Mouse (Mus musculus) left cerebral cortex, adult 2 months (tissue): ENCODE measurements at regions not wholly inside any gene's neighbourhood (a gene's known extent, or its start where the extent isn't known, plus 50 kb on each side); places are given as distances from the start of the nearest gene placed in this dataset.

Source experiments
- DNase-seq, 2 experiments: peaks; one replicate each; pipeline ENCODE4 v3.0.0; 2021 to 2022; ENCODE audit warnings: low spot score in 2 of 2, mixed read lengths in 1 of 2; ENCODE audit errors: extremely low spot score in 1 of 2
- H3K27ac ChIP-seq: fragments of 200-600 bp; 2 replicates; pipeline ENCODE4 v1.8.1; 2022
- H3K4me3 ChIP-seq: fragments of 200-600 bp; 2 replicates; pipeline ENCODE4 v1.8.1; 2022
- CTCF ChIP-seq: fragments of 200-600 bp; IDR thresholded peaks from 2 replicates; pipeline ENCODE4 v1.8.1; 2022; ENCODE audit warnings: antibody characterized with exemption, mild to moderate bottlenecking, moderate library complexity
- intact Hi-C: fragments of 180-260 bp; cut with DNase I; formaldehyde crosslinking; loops from one replicate; pipeline ENCODE4 v1.15.1; 2025

- intact Hi-C loops = no loop called here
- TF ChIP-seq CTCF = no peak
- Histone ChIP-seq H3K4me3 (no peak overlapping the region), H3K27ac (no peak overlapping the region)
- DNase-seq = no peak
These were observed 133.0 kb downstream of the Prr30 start for GRCm38 (mm10) chr14:101067082-101067481.

GRCm38 (mm10) chr14:101056874-101057273 lies 143.3 kb downstream of the Prr30 start:
- no peak overlapping the region for H3K27ac ChIP-seq
- intact Hi-C loops = no loop called here
- no peak overlapping the region for H3K4me3 ChIP-seq
- no peak for DNase-seq
- TF ChIP-seq CTCF = no peak

GRCm38 (mm10) chr14:101055915-101056314 lies 144.2 kb downstream of the Prr30 start:
- Histone ChIP-seq H3K4me3 (no peak overlapping the region), H3K27ac (no peak overlapping the region)
- DNase-seq = peak in 1 of 2 experiments; percentile 8
- TF ChIP-seq CTCF = no peak
- intact Hi-C loops = no loop called here

- no peak for TF ChIP-seq CTCF
- intact Hi-C loops = no loop called here
- no peak for DNase-seq
- H3K27ac ChIP-seq = no peak overlapping the region
- H3K4me3 ChIP-seq = no peak overlapping the region
These were observed 145.3 kb downstream of the Prr30 start for GRCm38 (mm10) chr14:101054786-101055185.

GRCm38 (mm10) chr14:101052760-101053159 lies 147.4 kb downstream of the Prr30 start:
- TF ChIP-seq CTCF = no peak
- no peak overlapping the region for H3K27ac ChIP-seq
- DNase-seq = no peak
- intact Hi-C loops = no loop called here
- H3K4me3 ChIP-seq = no peak overlapping the region

- TF ChIP-seq CTCF = no peak
- intact Hi-C loops = no loop called here
These were observed 149.9 kb downstream of the Prr30 start for GRCm38 (mm10) chr14:101050212-101050611.

GRCm38 (mm10) chr14:101049664-101050203 lies 150.4 kb downstream of the Prr30 start:
- intact Hi-C loops = no loop called here
- DNase-seq = no peak
- H3K27ac ChIP-seq = no peak overlapping the region
- TF ChIP-seq CTCF = no peak
- H3K4me3 ChIP-seq = no peak overlapping the region

More at GRCm38 (mm10) chr14:101050212-101050611, 149.9 kb downstream of the Prr30 start:
- H3K27ac ChIP-seq = no peak overlapping the region
- no peak overlapping the region for H3K4me3 ChIP-seq
- no peak for DNase-seq

GRCm38 (mm10) chr14:101043494-101043893 lies 156.6 kb downstream of the Prr30 start:
- TF ChIP-seq CTCF = no peak
- Histone ChIP-seq H3K4me3 (no peak overlapping the region), H3K27ac (no peak overlapping the region)
- intact Hi-C loops = no loop called here
- DNase-seq = no peak

GRCm38 (mm10) chr14:101001070-101001469 lies 199.1 kb downstream of the Prr30 start:
- intact Hi-C loops = no loop called here
- DNase-seq = no peak
- TF ChIP-seq CTCF = no peak
- no peak overlapping the region for H3K27ac ChIP-seq
- no peak overlapping the region for H3K4me3 ChIP-seq

- Histone ChIP-seq H3K27ac (no peak overlapping the region), H3K4me3 (no peak overlapping the region)
- intact Hi-C loops = no loop called here
- no peak for DNase-seq
- TF ChIP-seq CTCF = no peak
These were observed 219.4 kb downstream of the Prr30 start for GRCm38 (mm10) chr14:100980754-100981153.

- Histone ChIP-seq H3K4me3 (no peak overlapping the region), H3K27ac (no peak overlapping the region)
- intact Hi-C loops = no loop called here
- no peak for TF ChIP-seq CTCF
- DNase-seq = no peak
These were observed 221.6 kb downstream of the Prr30 start for GRCm38 (mm10) chr14:100978515-100978914.

GRCm38 (mm10) chr14:100970970-100971369 lies 229.2 kb downstream of the Prr30 start:
- no peak for DNase-seq
- TF ChIP-seq CTCF = no peak
- Histone ChIP-seq H3K27ac (no peak overlapping the region), H3K4me3 (no peak overlapping the region)
- intact Hi-C loops = no loop called here

- no peak; the same call in 1 of the 2 replicates for TF ChIP-seq CTCF
- intact Hi-C loops = no loop called here
- Histone ChIP-seq H3K27ac (no peak overlapping the region), H3K4me3 (no peak overlapping the region)
- DNase-seq = no peak
These were observed 239.9 kb downstream of the Prr30 start for GRCm38 (mm10) chr14:100960198-100960597.
